14 mouse cellular contexts compared by ENCODE assay signal in genomic region chr9:20715332-20715731, GRCm38 (mm10). TPM values are rescaled to one million over a fixed set of nuclear protein-coding genes. Genes with fewer than 3 reads are reported as not detected.
A peak's percentile ranks its signal among the peaks of the same experiment; 100 is the strongest.
DNase-seq lines count a peak whose midpoint lies in the region; ATAC-seq and TF ChIP-seq lines count a peak whose summit lies in the region.
"Had no signal": no experiment of that assay in that cellular context is flagged by ENCODE, and none has a peak within 500 bp of the region (broad histone marks: within the 10 kb centered on the region; RNA-seq: fewer than 3 reads in every experiment).

No protein-coding gene starts in this region.

- no peak overlapping the region for H3K4me3 ChIP-seq in liver, adult 2 months (ENCODE audit: insufficient read depth, low read depth, low read length)
- H3K4me3 ChIP-seq in liver, embryonic 12.5 days: no peak overlapping the region
- H3K4me3 ChIP-seq in small intestine, adult 2 months (ENCODE audit: low read depth, low read length): no peak overlapping the region
- H3K4me3 ChIP-seq: limb, embryonic 13.5 days; megakaryocyte, embryonic 14.5 days; neural tube, embryonic 12.5 days had no signal

- H3K9ac ChIP-seq in liver, adult 2 months (ENCODE audit: low read depth, low read length): no peak overlapping the region
- H3K9ac ChIP-seq in liver, embryonic 12.5 days: no peak overlapping the region
- H3K9ac ChIP-seq: limb, embryonic 13.5 days; neural tube, embryonic 12.5 days had no signal

- peak; percentile 45 for DNase-seq in CD4-positive, CD25-positive, alpha-beta regulatory T cell, adult 2 months (ENCODE audit: low read depth, low spot score)
- no peak for DNase-seq in liver, adult 2 months (ENCODE audit: extremely low read depth, low read depth, low spot score)
- DNase-seq in ZHBTc4 (ENCODE audit: low read depth, low spot score): peak; percentile 74
- no peak for DNase-seq in retina, postnatal 1 day
- DNase-seq: cerebellum, adult 18-20 months; right cerebral cortex, postnatal 4 days had no signal

- peak; percentile 39; the same call in 1 of the 2 replicates for TF ChIP-seq CTCF in liver, adult 2 months (IDR thresholded peaks at IDR 0.05; ENCODE audit: low read depth, low read length)
- TF ChIP-seq CTCF in small intestine, adult 2 months (IDR thresholded peaks at IDR 0.05; ENCODE audit: extremely low read depth, insufficient read length, insufficient replicate concordance, low read depth, low read length): peak; percentile 35; the same call in 1 of the 2 replicates

- H3K27me3 ChIP-seq in liver, adult 2 months (ENCODE audit: control insufficient read depth, insufficient read depth, low read length): no peaks in the 10 kb centered on the region
- H3K27me3 ChIP-seq in liver, embryonic 12.5 days (replicated peaks): peaks cover 8% of the 10 kb centered on the region; the same call in 1 of the 2 replicates
- H3K27me3 ChIP-seq in small intestine, adult 2 months (ENCODE audit: control insufficient read depth, insufficient read depth, low read length): no peaks in the 10 kb centered on the region
- H3K27me3 ChIP-seq: neural tube, embryonic 12.5 days had no signal

- H3K36me3 ChIP-seq in liver, adult 2 months (ENCODE audit: control insufficient read depth, insufficient read depth, low read length): no peaks in the 10 kb centered on the region
- no peaks in the 10 kb centered on the region for H3K36me3 ChIP-seq in liver, embryonic 12.5 days
- H3K36me3 ChIP-seq in small intestine, adult 2 months (ENCODE audit: control insufficient read depth, insufficient read depth, low read length): no peaks in the 10 kb centered on the region
- H3K36me3 ChIP-seq: limb, embryonic 13.5 days had no signal

- TF ChIP-seq POLR2A in liver, adult 2 months (IDR thresholded peaks at IDR 0.05; ENCODE audit: extremely low read depth, insufficient read depth, low read length): no peak
- TF ChIP-seq POLR2A in small intestine, adult 2 months (IDR thresholded peaks at IDR 0.05; ENCODE audit: low read depth, low read length): no peak

- H3K9me3 ChIP-seq in liver, embryonic 12.5 days (replicated peaks): no peaks in the 10 kb centered on the region
- H3K9me3 ChIP-seq: limb, embryonic 13.5 days had no signal

- no peak for ATAC-seq in CD4-positive, CD25-positive, alpha-beta regulatory T cell, adult 4 months
- no peak for ATAC-seq in liver, embryonic 12.5 days
- ATAC-seq in monocyte, adult 5-6 weeks (replicated peaks; ENCODE audit: insufficient number of reproducible peaks, low FRiP score, low TSS enrichment, poor library complexity, severe bottlenecking): no peak
- ATAC-seq: inflammation-experienced regulatory T-cells, adult 6 months had no signal

- no peaks in the 10 kb centered on the region for H3K4me1 ChIP-seq in liver, adult 2 months (ENCODE audit: control insufficient read depth, insufficient read depth, low read length)
- H3K4me1 ChIP-seq in liver, embryonic 12.5 days: no peaks in the 10 kb centered on the region
- no peaks in the 10 kb centered on the region for H3K4me1 ChIP-seq in small intestine, adult 2 months (ENCODE audit: control insufficient read depth, insufficient read depth, insufficient read length, low read length)
- H3K4me1 ChIP-seq: limb, embryonic 13.5 days; megakaryocyte, embryonic 14.5 days had no signal

- H3K27ac ChIP-seq in liver, adult 2 months (replicated peaks; ENCODE audit: insufficient read depth, low read depth, low read length): no peak overlapping the region
- H3K27ac ChIP-seq in liver, embryonic 12.5 days: no peak overlapping the region
- H3K27ac ChIP-seq in small intestine, adult 2 months (ENCODE audit: insufficient read depth, low read depth, low read length): no peak overlapping the region
- H3K27ac ChIP-seq: limb, embryonic 13.5 days; neural tube, embryonic 12.5 days had no signal

- 85% methylated on average over 7 of the region's 7 CpGs for WGBS in liver, adult 2 months
- 55% methylated on average over 7 of the region's 7 CpGs for WGBS in liver, embryonic 12.5 days (ENCODE audit: insufficient replicate concordance)
- 74% methylated on average over 7 of the region's 7 CpGs for WGBS in small intestine, adult 2 months

- H3K79me2 ChIP-seq in liver, adult 2 months (ENCODE audit: control insufficient read depth, insufficient read depth, low read length): no peaks in the 10 kb centered on the region

- no peak overlapping the region for H3K4me2 ChIP-seq in liver, embryonic 12.5 days
- H3K4me2 ChIP-seq: limb, embryonic 13.5 days; neural tube, embryonic 12.5 days had no signal

RNA-seq across cellular contexts. Expression of gene Olfm2, which starts 30.8 kb away (rescaled TPM):
- under 1 TPM in 1 of 2 experiments, not detected in 1; 0.44 TPM for polyA plus RNA-seq in CD4-positive, CD25-positive, alpha-beta regulatory T cell, adult 4 months (2017; shearing (Covaris generic))
- 0.09 and 0.34 TPM in 2 replicates for total RNA-seq in liver, adult 2 months (2014; rRNA removed)
- 0.14 and 0.72 TPM in 2 replicates for polyA plus RNA-seq in liver, adult 2 months (2012; rRNA removed)
- 0.28 and 0.32 TPM in 2 replicates for polyA plus RNA-seq in liver, embryonic 12.5 days (2016; fragmentation: Nextera tagmentation; extraction: Ambion mirVana)
- 0.91 and 2.2 TPM in 2 replicates for polyA plus RNA-seq in small intestine, adult 2 months (2012; rRNA removed)
- total RNA-seq in monocyte, adult 5-6 weeks (2017): not detected in 3 replicates

Comparison
In these comparisons a context has a peak if more than half of its experiments do, and no peak if none do; other contexts are left out.
1. DNase-seq: peak in CD4-positive, CD25-positive, alpha-beta regulatory T cell, adult 2 months (single experiment) and ZHBTc4 (single experiment); none in liver, adult 2 months (single experiment) and retina, postnatal 1 day (single experiment).